Mouse (Mus musculus) intestine, embryonic 14.5 days (tissue): ENCODE data around the gene Hist3h2a. TPM values are rescaled to one million over a fixed set of nuclear protein-coding genes. Genes with fewer than 3 reads are reported as not detected.
A peak's percentile ranks its signal among the peaks of the same experiment; 100 is the strongest.
"Not testable (repeated sequence)": the region's sequence is repeated elsewhere in the genome, so short reads cannot be mapped to it uniquely, and the experiment has no call there.

Experiments
- ATAC-seq: fragments of 200-750 bp; cut with Nextera tagmentation; replicated peaks from 2 replicates; pipeline ENCODE4 v1.8.0; 2017; ENCODE audit warnings: low read depth, moderate number of reproducible peaks, moderate TSS enrichment, moderate library complexity; ENCODE audit not compliant: low FRiP score, low TSS enrichment
- DNase-seq: peaks from one replicate; pipeline ENCODE4 v3.0.0-alpha.2; 2018; ENCODE audit warnings: low spot score
- H3K27ac ChIP-seq: fragments of 300-500 bp; sonication (generic); 2 replicates; pipeline ENCODE4 v1.5.1; 2014; ENCODE audit warnings: low read depth, mild to moderate bottlenecking, control low read depth
- H3K27me3 ChIP-seq: fragments of 300-500 bp; sonication (generic); replicated peaks from 2 replicates; pipeline ENCODE4 v1.6.1; 2014; ENCODE audit warnings: low read length, control low read depth; ENCODE audit not compliant: control insufficient read depth, insufficient read depth
- H3K36me3 ChIP-seq: fragments of 300-500 bp; sonication (generic); 2 replicates; pipeline ENCODE4 v1.6.1; 2014; ENCODE audit warnings: low read length, control low read depth; ENCODE audit not compliant: control insufficient read depth, insufficient read depth
- H3K4me1 ChIP-seq: fragments of 300-500 bp; sonication (generic); replicated peaks from 2 replicates; pipeline ENCODE4 v1.6.1; 2014; ENCODE audit warnings: low read length, control low read depth, mixed read lengths; ENCODE audit not compliant: control insufficient read depth, insufficient read depth
- H3K4me2 ChIP-seq: fragments of 300-500 bp; sonication (generic); 2 replicates; pipeline ENCODE4 v1.6.1; 2014; ENCODE audit warnings: low read length
- H3K4me3 ChIP-seq: fragments of 300-500 bp; sonication (generic); 2 replicates; pipeline ENCODE4 v1.5.1; 2014; ENCODE audit warnings: low read depth, low read length, control low read depth, mixed read lengths
- H3K9ac ChIP-seq: fragments of 300-500 bp; sonication (generic); 2 replicates; pipeline ENCODE4 v1.6.1; 2014; ENCODE audit warnings: mild to moderate bottlenecking, low read length
- H3K9me3 ChIP-seq: fragments of 300-500 bp; sonication (generic); 2 replicates; pipeline ENCODE4 v1.6.1; 2016; ENCODE audit warnings: low read length, control low read depth; ENCODE audit not compliant: control insufficient read depth
- WGBS: fragments of 180-500 bp; shearing (Covaris S2); extraction: QIAGEN DNeasy Blood & Tissue Kit; methylation state at CpG from one replicate; pipeline ENCODE4 v1.1.7; 2014; 5-methylcytosine and 5-hydroxymethylcytosine counted together
- polyA plus RNA-seq: library from polyadenylated mRNA; unstranded; fragments of >200 nt; fragmentation: Nextera tagmentation; extraction: Ambion mirVana; gene quantifications from 2 replicates; pipeline ENCODE4 v1.2.1, GENCODE M21; 2014

The Hist3h2a gene
- polyA plus RNA-seq, 1 experiment from 2014 or later, result 28.7 TPM

DNA sequence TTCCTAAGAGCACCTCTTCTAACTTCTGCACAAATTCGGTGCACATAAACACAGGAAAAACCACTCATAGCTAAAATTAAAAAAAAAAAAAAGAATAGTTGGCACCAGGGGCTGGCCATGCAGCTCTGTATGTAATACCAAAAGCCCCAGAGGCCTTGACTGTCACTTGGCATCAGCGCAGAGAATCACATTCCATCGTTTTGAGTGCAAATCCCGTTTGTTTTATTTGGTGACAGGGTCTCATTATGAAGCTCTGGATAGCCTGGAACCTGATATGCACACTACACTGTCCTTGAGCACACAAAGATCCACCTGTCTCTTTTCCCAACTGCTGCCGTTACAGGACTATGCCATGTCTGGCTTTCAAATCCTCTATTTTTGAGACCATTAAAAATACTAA is 3.3 kb upstream of the Hist3h2a start:
- 0 out of 2 replicates have a peak, but pooled peaks cover under 1% of the 10 kb centered on the region for H3K36me3 ChIP-seq
- 76% methylated on average over 5 of the region's 5 CpGs for WGBS
- H3K27me3 ChIP-seq, result no peaks in the 10 kb centered on the region
- ATAC-seq (no peak), DNase-seq (peak; percentile 48)
- H3K4me3 ChIP-seq, result no peak overlapping the region
- peaks cover 17% of the 10 kb centered on the region for H3K4me1 ChIP-seq
- no peak overlapping the region for H3K4me2 ChIP-seq
- H3K9me3 ChIP-seq, result no peaks in the 10 kb centered on the region
- H3K27ac ChIP-seq, result no peak overlapping the region
- H3K9ac ChIP-seq, result no peak overlapping the region

DNA sequence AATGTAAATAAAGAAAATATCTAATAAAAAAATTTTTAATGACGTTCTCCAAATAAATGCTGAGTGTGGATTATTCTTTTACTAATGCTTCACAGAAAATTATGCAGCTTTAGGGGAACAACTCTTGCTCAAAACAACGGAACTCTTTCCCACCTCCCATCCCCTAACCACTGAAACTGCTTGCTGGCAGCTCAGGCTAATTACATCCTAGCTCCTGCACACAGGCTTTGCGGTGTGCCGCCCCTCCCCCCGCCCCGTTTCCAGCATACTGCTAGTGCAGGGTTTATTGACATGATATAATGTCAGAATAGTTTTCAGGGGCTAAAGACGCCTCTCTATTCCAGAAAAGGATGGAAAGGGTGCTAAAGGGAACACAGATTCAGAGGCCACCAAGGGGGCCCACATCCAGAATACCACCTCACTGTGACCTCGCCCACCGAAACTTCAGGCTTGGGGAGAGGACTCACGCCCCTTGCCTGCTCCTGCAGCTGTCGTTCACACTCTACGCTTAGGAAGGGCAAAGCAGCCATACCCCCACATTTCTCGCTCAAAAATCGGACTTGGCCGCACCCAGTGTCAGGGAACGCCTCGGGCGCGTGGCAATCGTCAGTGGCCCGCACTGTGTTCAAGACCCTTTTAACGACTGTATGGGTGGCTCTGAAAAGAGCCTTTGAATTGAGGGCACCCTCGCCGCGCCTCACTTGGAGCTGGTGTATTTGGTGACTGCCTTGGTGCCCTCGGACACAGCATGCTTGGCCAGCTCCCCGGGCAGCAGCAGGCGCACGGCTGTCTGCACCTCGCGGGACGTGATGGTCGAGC is 925 bp upstream of the Hist3h2a start:
- ATAC-seq, result peak; percentile 1; the same call in 1 of the 2 replicates
- Histone ChIP-seq H3K36me3 (peaks cover 19% of the 10 kb centered on the region), H3K27me3 (no peaks in the 10 kb centered on the region), H3K4me1 (peaks cover 22% of the 10 kb centered on the region), H3K4me3 (peak overlapping the region; percentile 80), H3K27ac (peak overlapping the region; percentile 94), H3K9me3 (no peaks in the 10 kb centered on the region), H3K4me2 (peak overlapping the region; percentile 94), H3K9ac (peak overlapping the region; percentile 72)
- 1% methylated on average over 33 of the region's 33 CpGs for WGBS
- DNase-seq, result peak; percentile 80

DNA sequence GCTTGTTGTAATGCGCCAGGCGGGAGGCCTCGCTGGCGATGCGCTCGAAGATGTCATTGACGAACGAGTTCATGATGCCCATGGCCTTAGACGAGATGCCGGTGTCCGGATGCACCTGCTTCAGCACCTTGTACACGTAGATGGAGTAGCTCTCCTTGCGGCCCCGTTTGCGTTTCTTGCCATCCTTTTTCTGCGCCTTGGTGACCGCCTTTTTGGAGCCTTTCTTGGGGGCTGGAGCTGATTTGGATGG is 390 bp upstream of the Hist3h2a start:
- ATAC-seq, result peak; percentile 40; the same call in 1 of the 2 replicates
- DNase-seq, result peak; percentile 89
- H3K4me3 ChIP-seq, result peak overlapping the region; percentile 80
- H3K27ac ChIP-seq, result peak overlapping the region; percentile 94
- peaks cover 22% of the 10 kb centered on the region for H3K4me1 ChIP-seq
- peak overlapping the region; percentile 72 for H3K9ac ChIP-seq
- peaks cover 19% of the 10 kb centered on the region for H3K36me3 ChIP-seq
- WGBS, result under 1% methylated on average over 17 of the region's 17 CpGs
- H3K4me2 ChIP-seq, result peak overlapping the region; percentile 94
- not testable (repeated sequence) for H3K27me3 ChIP-seq, H3K9me3 ChIP-seq

DNA sequence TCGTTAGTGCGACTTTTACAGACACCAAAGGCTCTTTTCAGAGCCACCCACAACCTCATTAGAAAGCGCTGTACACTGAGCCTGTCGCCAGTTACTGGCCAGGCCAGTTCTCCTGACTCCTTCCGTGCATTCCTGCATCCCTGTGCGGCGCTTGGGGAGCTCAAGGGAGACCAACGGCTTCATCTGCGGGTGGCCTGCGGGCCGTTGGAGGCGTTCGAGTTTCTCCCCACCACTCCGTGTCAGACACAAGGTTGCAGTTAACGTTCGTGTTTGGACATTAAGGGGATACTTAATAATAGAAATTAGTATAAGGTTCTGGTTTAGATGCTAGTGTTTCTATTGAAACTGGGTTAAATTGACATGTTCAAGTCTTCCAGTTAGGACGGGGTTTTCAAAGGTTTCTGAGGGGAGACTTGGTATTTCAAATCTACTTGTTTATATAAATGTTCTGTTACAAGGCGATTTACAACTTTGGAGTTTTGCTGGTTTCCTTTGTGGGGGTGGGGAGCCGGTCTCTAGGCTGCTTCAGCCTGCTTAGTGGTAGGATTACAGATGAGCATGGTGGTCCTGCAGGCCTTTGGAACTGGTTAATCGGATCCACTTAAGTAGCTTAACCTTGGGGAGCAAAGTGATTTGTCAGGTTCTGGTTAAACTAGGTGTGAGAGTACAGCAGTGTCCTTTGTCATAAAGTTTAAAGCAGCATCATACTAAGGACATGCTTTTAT is 820 bp downstream of the Hist3h2a start:
- under 1% methylated on average over 20 of the region's 20 CpGs for WGBS

DNA sequence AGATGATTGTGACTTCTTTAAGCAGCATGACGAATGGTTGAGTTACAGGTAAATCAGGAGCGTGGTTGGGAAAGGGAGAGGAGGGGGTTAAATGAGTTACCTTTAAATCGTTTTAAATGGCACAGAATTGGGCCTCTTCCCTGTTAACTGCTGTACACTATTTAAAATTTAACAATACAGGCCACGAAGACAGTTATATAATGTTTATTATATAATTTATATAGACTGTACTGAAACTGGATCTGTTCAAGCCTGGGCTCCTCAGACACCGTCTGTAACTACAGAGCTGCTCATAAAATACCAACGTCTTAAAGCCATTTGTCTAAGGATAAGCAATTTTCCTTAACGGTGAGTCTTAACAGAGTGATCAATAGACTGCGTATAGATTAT is 1.4 kb downstream of the Hist3h2a start:
- Histone ChIP-seq H3K9ac (peak overlapping the region; percentile 95), H3K27me3 (no peaks in the 10 kb centered on the region), H3K4me2 (peak overlapping the region; percentile 94), H3K36me3 (peaks cover 19% of the 10 kb centered on the region), H3K9me3 (no peaks in the 10 kb centered on the region), H3K27ac (peak overlapping the region; percentile 100), H3K4me3 (peak overlapping the region; percentile 80), H3K4me1 (peaks cover 26% of the 10 kb centered on the region)
- DNase-seq, result no peak
- no peak for ATAC-seq
- 11% methylated on average over 8 of the region's 8 CpGs for WGBS

More for the DNA sequence above, 820 bp downstream of the Hist3h2a start:
- Histone ChIP-seq H3K4me2 (peak overlapping the region; percentile 94), H3K9ac (peak overlapping the region; percentile 95), H3K36me3 (peaks cover 19% of the 10 kb centered on the region), H3K9me3 (no peaks in the 10 kb centered on the region), H3K27ac (peak overlapping the region; percentile 100), H3K4me1 (peaks cover 26% of the 10 kb centered on the region), H3K4me3 (peak overlapping the region; percentile 80), H3K27me3 (no peaks in the 10 kb centered on the region)
- peak; percentile 61 for DNase-seq
- ATAC-seq, result peak; percentile 29; the same call in 1 of the 2 replicates

DNA sequence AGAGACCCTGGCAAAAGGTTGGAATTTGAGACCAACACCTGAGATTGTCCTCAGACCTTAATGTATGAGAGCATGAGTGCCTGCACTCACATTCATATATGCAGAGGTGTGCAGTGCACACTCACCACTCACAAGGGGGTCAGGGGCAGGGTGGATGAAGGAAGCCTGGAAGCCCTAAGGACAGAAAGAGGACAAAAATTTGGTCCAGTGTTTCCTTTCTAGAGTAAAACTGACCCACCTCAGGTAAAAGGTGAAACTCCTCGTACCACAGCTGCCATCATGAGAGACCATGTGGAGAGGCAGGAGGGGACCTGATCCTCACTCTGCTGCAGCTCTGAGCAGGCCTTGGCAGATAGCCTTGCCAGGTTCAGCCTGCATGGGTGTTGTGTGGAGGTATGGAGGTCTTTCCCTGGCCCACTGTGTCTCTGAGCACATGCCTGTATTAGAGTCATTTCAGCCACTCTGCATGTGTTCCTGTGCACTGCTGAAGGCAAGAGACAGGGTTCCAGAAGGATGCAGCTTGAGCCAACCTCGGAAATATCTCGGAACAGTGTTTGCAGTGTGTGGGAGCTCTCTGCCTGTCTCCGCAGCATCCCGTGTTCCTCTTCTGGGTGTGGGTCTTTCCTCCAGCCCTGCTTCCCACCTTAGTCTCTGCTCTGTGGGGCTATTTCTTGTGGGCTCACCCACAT is 2.9 kb downstream of the Hist3h2a start:
- no peak overlapping the region for H3K27ac ChIP-seq
- peaks cover 6% of the 10 kb centered on the region; the same call in 1 of the 2 replicates for H3K9me3 ChIP-seq
- 0 out of 2 replicates have a peak overlapping the region, but pooled peaks have one; percentile 11 for H3K9ac ChIP-seq
- peaks cover 26% of the 10 kb centered on the region for H3K4me1 ChIP-seq
- H3K4me2 ChIP-seq, result peak overlapping the region; percentile 94
- WGBS, result 84% methylated on average over 5 of the region's 5 CpGs
- H3K36me3 ChIP-seq, result peaks cover 19% of the 10 kb centered on the region
- peak overlapping the region; percentile 80; the same call in 1 of the 2 replicates for H3K4me3 ChIP-seq
- ATAC-seq (no peak), DNase-seq (peak; percentile 58)
- H3K27me3 ChIP-seq, result peaks cover 5% of the 10 kb centered on the region

DNA sequence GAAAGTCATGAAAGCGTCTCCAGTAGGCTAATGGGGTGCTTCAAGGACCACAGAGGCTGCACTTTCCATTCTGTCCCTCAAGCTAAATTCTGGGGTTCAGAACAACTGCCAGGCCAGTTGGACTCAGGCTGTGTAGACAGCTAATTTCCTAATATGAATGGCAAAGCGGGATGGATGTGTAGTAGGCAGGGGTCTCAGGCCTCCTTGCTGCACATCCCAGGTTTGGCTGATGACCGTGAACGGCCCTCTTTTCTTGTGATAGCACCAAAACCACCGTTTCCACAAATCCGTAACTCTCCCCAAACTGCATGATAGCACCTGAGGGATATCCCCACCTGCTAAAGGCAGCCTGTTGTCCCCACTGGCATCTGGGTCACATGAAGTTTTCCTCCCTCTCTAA is 4.1 kb downstream of the Hist3h2a start:
- no peak overlapping the region for H3K9ac ChIP-seq
- no peak overlapping the region for H3K27ac ChIP-seq
- no peak overlapping the region for H3K4me2 ChIP-seq
- ATAC-seq (no peak), DNase-seq (peak; percentile 49)
- H3K36me3 ChIP-seq, result peaks cover 19% of the 10 kb centered on the region
- no peak overlapping the region for H3K4me3 ChIP-seq
- H3K9me3 ChIP-seq, result peaks cover 6% of the 10 kb centered on the region; the same call in 1 of the 2 replicates
- peaks cover 10% of the 10 kb centered on the region for H3K27me3 ChIP-seq
- H3K4me1 ChIP-seq, result peaks cover 19% of the 10 kb centered on the region
- WGBS, result 89% methylated on average over 6 of the region's 6 CpGs

DNA sequence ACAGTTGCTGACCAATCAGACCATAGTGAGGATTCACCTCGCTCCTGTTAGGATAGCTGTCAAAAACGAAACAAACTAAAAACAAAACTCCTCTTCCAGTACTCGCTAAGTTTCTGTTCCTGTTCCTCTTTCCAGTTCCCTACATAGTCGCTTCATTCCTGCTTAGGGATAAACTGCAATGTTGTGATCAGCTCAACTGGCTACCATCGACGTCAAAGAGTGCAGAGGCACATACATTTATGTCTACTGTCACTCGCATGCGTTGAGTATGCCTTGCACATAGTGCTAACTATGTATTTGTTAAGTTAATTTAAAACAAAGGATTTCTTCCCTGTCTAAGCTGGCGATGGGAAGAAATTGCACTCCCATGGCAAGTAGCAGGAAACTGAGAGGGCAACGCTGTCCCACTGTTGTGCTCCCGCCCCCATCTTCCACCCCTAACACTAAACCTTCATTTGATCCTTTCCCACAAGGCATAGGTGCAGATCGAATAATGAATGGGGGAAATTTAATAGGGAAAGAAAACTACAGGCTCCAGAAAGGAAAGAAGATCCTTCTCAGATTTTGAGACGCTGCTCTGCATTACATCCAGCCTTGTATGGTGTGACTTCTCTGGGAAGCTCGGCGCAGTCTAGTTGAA is 4.8 kb downstream of the Hist3h2a start:
- Histone ChIP-seq H3K27me3 (peaks cover 10% of the 10 kb centered on the region), H3K9ac (peak overlapping the region; percentile 31), H3K27ac (no peak overlapping the region), H3K36me3 (peaks cover 19% of the 10 kb centered on the region), H3K4me3 (peak overlapping the region; percentile 41), H3K4me2 (peak overlapping the region; percentile 58), H3K4me1 (peaks cover 19% of the 10 kb centered on the region), H3K9me3 (peaks cover 6% of the 10 kb centered on the region; the same call in 1 of the 2 replicates)
- ATAC-seq, result no peak
- WGBS, result 35% methylated on average over 15 of the region's 15 CpGs
- DNase-seq, result peak; percentile 52
